Mouse (Mus musculus): Measurements from ENCODE around the gene Lmf2.

The Lmf2 gene

DNA sequence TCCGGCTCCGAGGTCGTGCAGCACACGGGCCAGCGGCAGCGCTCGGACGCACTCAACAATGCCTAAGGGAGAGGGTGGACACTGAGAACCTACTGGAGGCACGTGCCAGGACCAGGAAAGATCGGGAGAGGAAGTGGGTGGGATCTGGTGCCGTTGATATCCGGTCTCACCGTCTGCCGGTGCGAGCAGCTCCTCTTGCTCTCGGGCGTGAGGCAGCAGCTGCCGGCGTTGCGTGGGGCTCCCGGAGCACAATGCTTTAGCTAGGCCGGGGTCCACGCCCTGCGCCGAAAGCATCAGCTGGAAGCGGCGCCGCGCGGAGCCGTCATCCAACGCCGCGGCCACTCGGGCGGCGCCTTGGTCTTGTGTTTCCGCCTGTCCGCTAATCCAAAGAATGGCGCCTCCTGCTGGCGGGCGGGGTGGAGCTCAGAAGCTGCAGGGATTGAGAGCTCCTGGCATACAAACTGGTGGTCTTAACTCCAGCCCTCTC is 18.3 kb upstream of the Lmf2 start, which contains the start of gene Sco2:
Sco2 (minus strand) TSS at position 85 of the 487 bp plus-strand sequence.
- in situ Hi-C loops (cut with MboI; ENCODE audit: low pct_unique_long_range_greater_than_20kb in 1 of 2, low sequenced_read_pairs in 2 of 2, unreplicated experiment in 1 of 2), result no loop called here

DNA sequence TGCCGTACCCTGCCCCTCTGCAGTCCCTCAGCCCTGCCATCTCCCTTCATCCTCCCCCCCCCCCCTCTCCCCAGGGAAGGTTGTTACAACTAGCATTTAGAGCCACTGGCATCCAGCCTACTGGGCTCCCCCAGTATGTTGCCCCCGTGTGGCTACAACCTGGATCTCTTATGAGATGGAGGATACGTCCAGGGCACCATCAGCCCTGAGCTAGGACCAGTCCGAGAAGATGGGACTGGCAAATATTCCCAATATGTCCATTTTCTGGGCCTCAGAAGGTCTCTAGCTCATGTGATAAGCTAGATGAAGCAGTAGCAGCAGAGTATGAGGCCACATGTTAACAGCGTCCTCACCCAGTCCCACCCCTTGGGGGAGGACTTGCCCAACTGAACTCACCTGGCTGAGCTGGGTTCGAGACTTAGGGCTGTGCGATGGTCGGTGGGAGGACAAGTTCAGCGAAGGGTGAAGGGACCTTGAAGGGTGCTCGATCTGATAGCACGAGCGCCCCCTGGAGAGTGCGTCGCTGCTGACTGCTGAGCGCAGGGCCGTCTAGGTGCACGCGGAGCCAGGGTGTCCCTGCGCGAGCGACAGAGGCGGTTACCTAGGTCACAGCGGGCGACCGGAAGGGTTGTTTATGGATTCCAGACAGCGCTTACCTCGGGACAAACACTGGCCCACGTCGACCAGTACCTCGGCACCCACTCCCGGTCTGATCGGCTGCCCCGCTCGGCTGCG is 17.7 kb upstream of the Lmf2 start:
- in situ Hi-C loops (cut with MboI; ENCODE audit: low pct_unique_long_range_greater_than_20kb in 1 of 2, low sequenced_read_pairs in 2 of 2, unreplicated experiment in 1 of 2), result no loop called here

DNA sequence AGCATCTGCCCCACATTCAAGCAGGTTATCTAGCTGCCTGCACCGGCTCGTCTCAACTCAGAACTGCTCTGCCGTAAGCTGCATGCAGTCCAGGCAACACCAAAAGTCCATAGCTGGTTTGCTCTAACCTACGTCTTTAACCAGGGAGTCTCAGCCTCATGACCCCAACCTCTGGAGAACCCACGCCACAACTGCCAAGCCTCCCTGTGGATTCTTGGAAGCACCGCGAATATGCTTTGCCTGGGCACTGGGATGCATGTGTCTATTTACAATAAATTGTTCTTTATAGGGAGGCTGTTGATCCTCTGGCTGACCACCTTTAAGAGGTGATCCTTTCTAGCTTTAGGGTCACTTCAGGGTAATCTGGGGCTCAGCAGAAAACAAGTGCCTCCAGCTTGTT is 17.1 kb upstream of the Lmf2 start:
- in situ Hi-C loops (cut with MboI; ENCODE audit: low pct_unique_long_range_greater_than_20kb in 1 of 2, low sequenced_read_pairs in 2 of 2, unreplicated experiment in 1 of 2), result no loop called here

DNA sequence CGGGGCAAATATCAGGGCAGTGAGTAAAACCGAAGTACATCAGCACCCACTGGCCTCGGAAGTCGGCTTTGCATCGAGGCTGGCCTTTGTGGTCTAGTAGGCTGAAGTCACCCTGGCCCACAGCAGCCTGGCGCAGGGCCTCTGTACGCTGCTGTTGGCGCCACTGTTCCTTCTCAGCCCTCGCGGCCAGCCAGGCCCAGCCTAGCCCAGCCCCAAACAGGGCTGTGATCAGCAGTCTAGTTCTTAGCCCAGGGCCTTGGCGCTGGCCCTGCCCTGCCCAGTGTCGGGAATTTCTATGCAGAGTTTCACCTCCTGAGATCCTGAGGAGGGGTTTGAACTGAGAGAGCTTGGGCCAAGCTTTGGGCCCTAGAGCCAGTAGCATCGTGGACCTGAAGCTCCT is 16.6 kb upstream of the Lmf2 start:
- in situ Hi-C loops (cut with MboI; ENCODE audit: low pct_unique_long_range_greater_than_20kb in 1 of 2, low sequenced_read_pairs in 2 of 2, unreplicated experiment in 1 of 2), result no loop called here

DNA sequence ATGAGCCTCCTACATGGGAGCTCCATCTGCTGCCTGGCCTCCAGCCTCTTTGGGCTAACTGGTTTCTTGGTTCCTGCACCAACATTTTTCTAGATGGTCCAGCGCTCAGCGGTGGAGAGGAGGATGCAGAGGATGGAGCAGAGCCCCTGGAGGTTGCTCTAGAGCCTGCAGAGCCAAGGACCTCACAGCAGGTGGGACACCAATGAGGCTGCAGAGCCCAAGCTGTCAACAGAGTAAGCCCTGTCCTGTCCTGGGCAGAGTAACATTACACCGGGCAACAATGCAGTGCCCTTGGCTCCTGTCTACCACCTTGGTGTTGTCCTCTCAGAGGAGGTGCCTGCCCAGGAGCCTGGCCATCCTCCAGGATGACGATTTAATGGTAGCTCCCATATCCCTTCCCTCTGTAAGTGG is 9.7 kb upstream of the Lmf2 start:
- in situ Hi-C loops (cut with MboI; ENCODE audit: low pct_unique_long_range_greater_than_20kb in 1 of 2, low sequenced_read_pairs in 2 of 2, unreplicated experiment in 1 of 2), result no loop called here

DNA sequence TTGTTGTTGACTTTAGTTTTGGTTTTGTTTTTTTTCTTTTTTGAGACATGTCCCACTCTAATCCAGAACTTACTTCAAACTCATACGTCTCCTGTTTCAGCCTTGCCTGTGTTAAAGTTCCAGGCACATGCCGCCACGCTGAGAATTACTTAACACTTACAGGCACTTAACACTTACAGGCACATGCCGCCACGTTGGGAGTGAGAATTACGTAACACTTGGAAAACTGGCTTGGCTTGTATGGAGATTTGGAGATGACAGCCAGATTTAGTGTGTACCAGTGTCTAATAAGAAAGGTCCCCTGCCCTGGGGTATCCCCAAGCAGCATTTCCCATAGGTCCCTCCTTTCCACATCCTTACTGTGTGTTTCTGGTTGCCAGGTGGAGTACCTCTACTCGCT is 7.6 kb upstream of the Lmf2 start:
- in situ Hi-C loops (cut with MboI; ENCODE audit: low pct_unique_long_range_greater_than_20kb in 1 of 2, low sequenced_read_pairs in 2 of 2, unreplicated experiment in 1 of 2), result no loop called here

DNA sequence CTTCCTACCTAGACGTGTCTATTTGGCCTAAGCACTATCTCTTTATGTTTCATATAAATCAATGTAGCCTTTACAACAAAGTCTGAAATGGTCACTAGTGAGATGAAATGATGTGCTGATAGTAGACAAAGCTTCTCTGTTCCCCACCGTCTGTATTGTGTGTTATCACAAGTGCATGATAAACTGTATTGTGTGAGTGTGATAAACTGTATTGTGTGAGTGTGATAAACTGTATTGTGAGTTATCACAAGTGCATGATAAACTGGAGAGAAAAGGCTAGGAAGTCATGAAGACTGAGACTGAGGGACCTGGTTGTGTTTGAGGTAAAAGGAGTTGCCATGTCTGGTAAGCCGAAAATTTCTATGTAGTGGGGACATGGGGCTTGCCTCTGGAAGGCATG is 3.3 kb upstream of the Lmf2 start:
- in situ Hi-C loops (cut with MboI; ENCODE audit: low pct_unique_long_range_greater_than_20kb in 1 of 2, low sequenced_read_pairs in 2 of 2, unreplicated experiment in 1 of 2), result no loop called here

DNA sequence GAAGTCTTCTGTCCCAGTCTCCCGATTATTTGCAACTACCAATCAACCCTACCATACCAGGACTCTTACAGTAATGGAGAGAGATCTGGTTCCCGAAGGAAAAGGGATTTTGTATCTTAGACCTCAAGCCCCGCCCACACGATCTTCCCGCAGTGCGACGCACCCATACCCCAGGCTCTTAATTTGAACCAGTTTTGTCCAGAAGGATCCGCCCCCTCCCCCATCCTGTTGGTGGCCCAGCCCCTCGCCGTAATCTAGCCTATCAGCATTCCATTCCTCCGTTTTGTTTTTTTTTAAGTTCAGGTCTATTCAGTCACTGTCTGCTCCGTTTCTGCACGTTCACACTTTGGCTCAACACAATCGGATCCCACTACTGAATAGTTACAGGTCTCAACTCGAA is 913 bp upstream of the Lmf2 start:
- in situ Hi-C loops (cut with MboI; ENCODE audit: low pct_unique_long_range_greater_than_20kb in 1 of 2, low sequenced_read_pairs in 2 of 2, unreplicated experiment in 1 of 2), result no loop called here

DNA sequence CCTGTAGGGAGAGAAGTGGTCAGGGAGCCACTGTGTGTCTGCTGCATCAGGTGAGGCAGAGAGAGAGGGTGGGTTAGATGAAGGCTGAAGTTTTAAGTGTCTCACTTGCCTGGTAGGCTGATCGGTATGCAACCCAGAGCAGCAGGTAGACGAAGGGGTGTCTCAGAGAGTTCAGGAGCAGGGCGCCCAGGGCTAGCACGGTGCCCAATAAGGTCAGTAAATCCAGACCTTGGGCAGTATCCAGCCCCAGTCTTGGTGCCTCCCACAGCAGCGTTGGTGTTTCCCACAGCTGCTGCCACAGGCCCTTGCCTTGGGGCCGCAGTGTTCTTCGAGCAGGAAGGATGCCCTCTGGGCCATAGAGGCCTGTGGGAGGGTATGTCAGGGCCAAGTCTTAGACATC is 1.0 kb downstream of the Lmf2 start:
- in situ Hi-C loops (cut with MboI; ENCODE audit: low pct_unique_long_range_greater_than_20kb in 1 of 2, low sequenced_read_pairs in 2 of 2, unreplicated experiment in 1 of 2), result no loop called here

DNA sequence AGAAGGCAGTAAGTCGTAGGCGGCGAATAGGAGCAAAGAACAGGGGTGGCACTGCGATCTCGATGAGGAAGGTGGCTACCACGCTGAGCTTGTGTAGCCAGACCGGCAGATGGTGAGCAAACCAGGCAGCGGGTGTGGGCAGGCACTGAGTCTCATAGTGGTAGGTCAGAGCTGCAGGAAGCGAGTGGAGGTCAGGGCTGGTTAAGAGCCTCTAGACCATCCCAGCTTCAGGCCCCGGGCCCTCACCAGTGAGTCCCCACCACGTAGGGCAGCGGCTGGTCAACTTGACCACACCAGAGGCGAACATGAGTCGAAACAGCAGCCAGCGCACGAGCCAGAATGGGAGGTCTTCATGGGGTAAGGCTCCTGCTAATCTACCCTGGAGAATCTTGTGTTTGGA is 1.6 kb downstream of the Lmf2 start:
- in situ Hi-C loops (cut with MboI; ENCODE audit: low pct_unique_long_range_greater_than_20kb in 1 of 2, low sequenced_read_pairs in 2 of 2, unreplicated experiment in 1 of 2), result no loop called here

DNA sequence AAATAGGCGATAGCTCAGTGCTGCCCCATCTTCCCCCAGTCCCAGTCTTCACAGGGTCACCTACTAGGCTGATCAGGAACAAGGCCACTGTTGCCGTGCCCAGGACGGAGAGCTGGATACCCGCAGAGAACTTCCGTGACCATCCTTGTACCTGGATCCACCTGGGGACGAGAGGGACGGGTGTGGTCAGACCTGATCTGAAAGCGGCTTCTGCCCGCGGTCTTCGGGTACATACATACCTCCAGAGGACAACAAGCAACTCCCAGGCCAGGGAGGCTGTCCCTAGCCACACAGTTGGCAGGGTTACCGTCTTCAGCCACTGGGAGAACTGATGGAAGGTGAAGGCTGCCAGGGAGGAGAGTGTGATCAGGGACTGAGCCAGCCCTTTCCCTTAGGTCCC is 2.7 kb downstream of the Lmf2 start:
- in situ Hi-C loops (cut with MboI; ENCODE audit: low pct_unique_long_range_greater_than_20kb in 1 of 2, low sequenced_read_pairs in 2 of 2, unreplicated experiment in 1 of 2), result no loop called here

DNA sequence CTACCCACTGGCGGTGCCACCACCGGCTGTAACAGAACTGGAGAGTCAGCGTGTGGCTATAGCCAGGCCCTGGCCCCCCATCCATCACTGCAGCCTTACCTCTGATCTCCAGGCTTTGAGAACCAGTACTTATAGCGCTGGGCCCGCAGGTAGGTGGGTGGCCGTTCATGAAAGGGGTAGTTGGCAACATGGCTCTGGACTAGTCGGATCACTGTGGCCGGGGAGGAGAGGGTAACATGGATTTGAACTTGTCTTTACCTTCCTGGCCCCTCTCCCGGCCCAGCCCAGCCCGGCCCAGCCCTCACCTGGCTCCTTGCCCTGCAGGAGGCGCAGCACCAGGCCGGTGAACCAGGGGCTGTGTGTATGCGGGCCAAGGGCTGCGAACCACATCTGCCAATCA is 3.4 kb downstream of the Lmf2 start:
- in situ Hi-C loops (cut with MboI; ENCODE audit: low pct_unique_long_range_greater_than_20kb in 1 of 2, low sequenced_read_pairs in 2 of 2, unreplicated experiment in 1 of 2), result no loop called here

DNA sequence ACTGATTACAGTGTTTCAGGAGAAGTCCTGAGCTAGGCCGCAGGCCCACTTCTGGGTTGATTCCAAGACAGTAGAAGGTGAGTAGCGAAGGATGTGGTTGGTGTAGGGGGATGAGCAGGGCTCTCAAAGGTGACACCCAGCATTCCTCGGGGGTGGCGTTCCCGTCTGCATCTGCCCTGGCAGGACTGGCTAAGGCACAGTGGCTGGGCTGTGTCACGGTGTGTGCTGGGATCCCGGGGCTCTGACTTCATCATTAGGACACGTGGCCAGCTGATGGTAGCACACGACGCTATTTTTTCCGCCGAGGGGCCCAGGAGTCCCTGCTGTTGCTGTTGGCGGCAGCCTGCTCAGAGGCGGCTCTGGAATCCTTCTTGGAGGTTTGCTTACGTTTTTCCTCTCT is 4.2 kb downstream of the Lmf2 start:
- in situ Hi-C loops (cut with MboI; ENCODE audit: low pct_unique_long_range_greater_than_20kb in 1 of 2, low sequenced_read_pairs in 2 of 2, unreplicated experiment in 1 of 2), result no loop called here

DNA sequence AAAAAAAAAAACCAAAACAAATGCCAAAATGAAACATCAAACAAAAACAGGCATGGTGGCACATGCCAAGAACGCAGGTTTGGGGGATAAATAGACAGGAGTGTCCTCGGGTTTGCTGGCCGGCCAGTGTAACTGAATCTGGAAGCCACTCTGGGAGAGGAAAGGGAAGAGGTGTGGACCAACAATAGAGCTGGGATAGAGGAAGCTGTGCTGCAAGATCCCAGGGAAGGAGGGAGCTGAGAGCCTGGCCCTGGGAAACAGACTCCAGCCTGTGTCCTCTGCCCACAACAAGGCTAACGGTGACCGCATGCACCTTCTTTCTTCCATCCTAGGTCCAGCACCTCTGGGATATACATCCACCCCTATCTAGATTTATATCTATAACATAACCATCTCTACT is 5.0 kb downstream of the Lmf2 start:
- in situ Hi-C loops (cut with MboI; ENCODE audit: low pct_unique_long_range_greater_than_20kb in 1 of 2, low sequenced_read_pairs in 2 of 2, unreplicated experiment in 1 of 2), result no loop called here

DNA sequence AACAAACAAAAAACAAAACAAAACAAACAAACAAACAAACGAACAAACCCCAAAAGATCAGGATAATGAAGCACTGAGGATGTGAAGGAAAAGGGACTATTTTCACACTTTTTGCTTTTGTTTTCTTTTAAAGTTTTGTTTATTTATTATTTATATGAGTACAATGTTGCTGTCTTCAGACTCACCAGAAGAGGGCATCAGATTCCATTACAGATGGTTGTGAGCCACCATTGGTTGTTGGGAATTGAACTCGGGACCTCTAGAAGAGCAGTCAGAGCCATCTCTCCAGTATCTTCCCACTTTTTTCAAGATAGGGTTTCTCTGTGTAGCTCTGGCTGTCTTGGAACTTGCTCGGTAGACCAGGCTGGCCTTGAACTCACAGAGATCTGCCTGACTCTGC is 12.1 kb downstream of the Lmf2 start:
- in situ Hi-C loops (cut with MboI; ENCODE audit: low pct_unique_long_range_greater_than_20kb in 1 of 2, low sequenced_read_pairs in 2 of 2, unreplicated experiment in 1 of 2), result no loop called here

DNA sequence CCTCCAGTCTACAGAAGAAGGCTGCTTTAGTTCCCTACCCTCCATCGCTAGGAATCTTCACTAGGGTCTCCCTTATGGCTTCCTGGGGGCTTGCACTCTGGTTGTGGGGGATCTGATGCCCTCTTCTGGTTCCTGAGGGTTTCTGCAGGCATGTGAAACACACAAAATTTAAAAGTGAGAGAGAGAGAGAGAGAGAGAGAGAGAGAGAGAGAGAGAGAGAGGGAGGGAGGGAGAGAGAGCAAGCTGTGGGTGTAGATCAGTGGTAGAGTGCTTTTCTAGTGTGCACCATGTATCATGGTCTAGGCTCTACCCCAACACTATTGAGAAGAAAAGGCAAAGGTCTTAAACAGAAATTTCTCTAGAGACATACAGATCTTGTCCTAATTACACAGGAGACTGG is 13.8 kb downstream of the Lmf2 start:
- in situ Hi-C loops (cut with MboI; ENCODE audit: low pct_unique_long_range_greater_than_20kb in 1 of 2, low sequenced_read_pairs in 2 of 2, unreplicated experiment in 1 of 2), result no loop called here

DNA sequence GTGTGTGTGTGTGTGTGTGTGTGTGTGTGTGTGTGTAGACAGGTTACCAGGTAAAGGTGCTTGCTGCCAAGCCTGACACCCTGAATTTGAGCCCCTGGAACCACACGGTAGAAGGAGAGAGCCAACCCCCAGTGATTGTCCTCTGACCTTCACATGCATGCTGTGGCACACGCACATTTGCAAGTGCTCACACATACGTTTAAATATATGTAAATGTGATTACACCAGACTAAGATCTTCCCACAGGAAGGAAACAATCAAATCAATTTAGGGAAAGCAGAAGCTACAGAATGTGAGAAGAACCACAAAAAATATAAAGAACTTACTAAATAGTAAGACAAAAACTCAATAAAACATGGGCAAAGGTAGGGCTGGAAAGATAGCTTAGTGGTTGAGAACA is 15.3 kb downstream of the Lmf2 start:
- in situ Hi-C loops (cut with MboI; ENCODE audit: low pct_unique_long_range_greater_than_20kb in 1 of 2, low sequenced_read_pairs in 2 of 2, unreplicated experiment in 1 of 2), result no loop called here

DNA sequence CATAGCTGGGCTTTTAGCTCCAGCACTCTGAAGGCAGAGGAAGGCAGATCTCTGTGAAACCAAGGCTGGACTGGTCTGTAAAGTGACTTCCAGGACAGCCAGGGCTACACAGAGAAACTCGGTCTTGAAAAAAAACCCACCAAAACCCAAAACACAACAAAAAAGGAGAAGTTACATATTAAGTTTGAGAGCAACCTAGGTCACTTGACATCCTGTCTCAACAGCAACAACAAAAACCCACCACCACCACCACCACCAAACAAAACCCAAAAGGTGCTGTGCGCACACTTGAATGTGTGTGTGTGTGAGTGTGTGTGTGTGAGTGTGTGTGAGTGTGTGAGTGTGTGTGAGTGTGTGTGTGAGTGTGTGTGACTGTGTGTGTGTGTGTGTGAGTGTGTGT is 15.8 kb downstream of the Lmf2 start:
- in situ Hi-C loops (cut with MboI; ENCODE audit: low pct_unique_long_range_greater_than_20kb in 1 of 2, low sequenced_read_pairs in 2 of 2, unreplicated experiment in 1 of 2), result no loop called here

DNA sequence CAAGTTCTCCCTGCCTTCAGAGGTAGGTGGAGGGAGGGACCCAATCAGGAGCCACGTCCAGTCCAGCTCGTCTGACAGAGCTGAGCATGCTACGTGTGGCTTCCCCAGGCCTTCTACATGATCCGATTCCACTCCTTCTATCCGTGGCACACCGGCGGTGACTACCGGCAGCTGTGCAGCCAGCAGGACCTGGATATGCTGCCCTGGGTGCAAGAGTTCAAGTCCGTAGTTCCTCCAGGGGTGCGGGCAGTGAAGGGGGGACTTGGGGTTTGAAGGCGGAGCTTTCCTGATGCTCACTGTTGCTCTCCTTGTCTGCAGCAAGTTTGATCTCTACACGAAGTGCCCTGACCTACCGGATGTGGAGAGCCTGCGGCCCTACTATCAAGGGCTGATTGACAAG is 19.0 kb downstream of the Lmf2 start:
- in situ Hi-C loops (cut with MboI; ENCODE audit: low pct_unique_long_range_greater_than_20kb in 1 of 2, low sequenced_read_pairs in 2 of 2, unreplicated experiment in 1 of 2), result no loop called here

DNA sequence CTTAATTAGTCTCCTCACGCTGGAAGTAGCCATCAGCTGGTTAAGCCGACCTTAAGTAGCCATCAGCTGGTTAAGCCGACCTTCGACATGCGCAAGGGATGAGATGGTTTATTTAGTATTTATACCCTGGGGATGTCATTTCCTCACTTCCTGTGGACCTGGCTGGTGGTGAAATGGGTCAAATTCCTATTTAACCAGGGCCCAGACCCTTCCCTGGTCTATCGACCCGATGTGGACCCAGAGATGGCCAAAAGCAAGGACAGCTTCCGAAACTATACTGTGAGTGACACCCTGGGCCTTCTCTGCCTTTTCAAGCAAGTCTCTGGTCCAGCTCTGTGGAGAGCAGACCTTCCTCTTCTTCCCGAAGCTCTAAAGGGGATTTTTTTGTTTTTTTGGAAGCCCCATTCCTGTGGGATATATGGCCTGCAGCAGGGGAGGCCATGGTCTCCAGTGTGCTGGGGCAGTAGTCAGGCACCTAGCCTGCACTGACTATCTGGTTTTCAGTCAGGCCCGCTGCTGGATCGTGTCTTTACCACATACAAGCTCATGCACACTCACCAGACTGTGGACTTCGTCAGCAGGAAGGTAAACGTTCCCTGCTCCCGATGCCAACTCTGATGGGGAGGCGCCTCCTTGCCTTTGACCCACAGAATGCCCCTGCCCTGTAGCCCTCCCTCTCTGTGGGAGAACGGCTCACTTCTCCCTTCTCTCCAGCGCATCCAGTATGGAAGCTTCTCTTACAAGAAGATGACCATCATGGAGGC is 20.5 kb downstream of the Lmf2 start:
- in situ Hi-C loops (cut with MboI; ENCODE audit: low pct_unique_long_range_greater_than_20kb in 1 of 2, low sequenced_read_pairs in 2 of 2, unreplicated experiment in 1 of 2), result no loop called here

Data from mouse embryonic stem cell (cell line).